ENCODE assay signal across 13 mouse cellular contexts in the genomic region with DNA sequence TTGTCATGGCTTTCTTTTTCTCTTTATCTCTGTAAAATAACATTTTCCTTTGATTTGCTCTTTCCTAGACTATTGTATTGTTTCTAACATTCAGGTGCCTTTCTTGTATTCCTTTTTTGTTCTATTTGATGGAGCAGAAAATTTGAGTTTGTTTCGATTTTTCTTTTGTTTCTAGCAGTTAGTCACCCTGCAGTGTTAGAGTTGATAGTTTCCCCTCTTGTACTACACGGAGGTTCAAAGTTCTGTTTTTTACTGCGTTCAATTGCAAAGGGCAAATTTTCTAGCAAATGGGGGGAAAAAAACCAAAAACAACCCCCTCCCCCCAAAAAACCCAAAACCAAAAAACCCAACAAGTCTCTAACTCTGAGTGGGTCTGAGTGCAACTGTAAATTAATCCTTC. TPM values are rescaled to one million over a fixed set of nuclear protein-coding genes. Genes with fewer than 3 reads are reported as not detected.
DNase-seq lines count a peak whose midpoint lies in the region; ATAC-seq and TF ChIP-seq lines count a peak whose summit lies in the region.
"Had no signal": no experiment of that assay in that cellular context is flagged by ENCODE, and none has a peak within 500 bp of the region (broad histone marks: within the 10 kb centered on the region; RNA-seq: fewer than 3 reads in every experiment).

No protein-coding gene starts in this region.

- peak overlapping the region; percentile 91 for H3K4me2 ChIP-seq in liver, postnatal 0 days (ENCODE audit: low read depth, low read length)
- H3K4me2 ChIP-seq in hindbrain, embryonic 16.5 days (ENCODE audit: low read length): no peak overlapping the region
- H3K4me2 ChIP-seq: midbrain, embryonic 13.5 days had no signal

- DNase-seq in heart, adult 2 months: no peak
- DNase-seq in heart, adult 11 months: no peak
- no peak for DNase-seq in layer of hippocampus, adult 2 months (ENCODE audit: low spot score in 2 of 2)
- DNase-seq in layer of hippocampus, adult 8-10 months (ENCODE audit: low spot score in 2 of 2): no peak
- DNase-seq in liver, postnatal 0 days: no peak
- DNase-seq: right cerebral cortex, postnatal 4 days had no signal

- H3K27me3 ChIP-seq in heart, adult 2 months (ENCODE audit: control insufficient read depth, insufficient read depth, low read length): no peaks in the 10 kb centered on the region
- H3K27me3 ChIP-seq in liver, postnatal 0 days (ENCODE audit: insufficient read depth, low read length): no peaks in the 10 kb centered on the region
- no peaks in the 10 kb centered on the region for H3K27me3 ChIP-seq in hindbrain, embryonic 16.5 days (replicated peaks; ENCODE audit: control insufficient read depth, insufficient read depth, low read length)
- H3K27me3 ChIP-seq: limb, embryonic 12.5 days; midbrain, embryonic 13.5 days; Patski had no signal

- ATAC-seq in liver, postnatal 0 days: no peak
- no peak for ATAC-seq in hindbrain, embryonic 16.5 days
- ATAC-seq in activated CD4-positive, CD25-positive, alpha-beta regulatory T cell, adult 4 months: no peak
- ATAC-seq: midbrain, embryonic 13.5 days; Patski had no signal

- H3K27ac ChIP-seq in heart, adult 2 months: peak overlapping the region; percentile 100
- peak overlapping the region; percentile 97; the same call in 1 of the 2 replicates for H3K27ac ChIP-seq in layer of hippocampus, adult 2 months
- H3K27ac ChIP-seq in bone marrow macrophage, adult 2 months (ENCODE audit: insufficient read depth, low read depth, low read length): peak overlapping the region; percentile 96
- H3K27ac ChIP-seq in liver, postnatal 0 days (ENCODE audit: low read depth): peak overlapping the region; percentile 99
- H3K27ac ChIP-seq in hindbrain, embryonic 16.5 days (ENCODE audit: low read depth, low read length): no peak overlapping the region
- H3K27ac ChIP-seq: limb, embryonic 12.5 days; midbrain, embryonic 13.5 days had no signal

- no peak for TF ChIP-seq CTCF in heart, adult 2 months (IDR thresholded peaks at IDR 0.05)
- TF ChIP-seq CTCF in layer of hippocampus, adult 2 months (conservative IDR thresholded peaks at IDR 0.05): no peak
- TF ChIP-seq CTCF in bone marrow macrophage, adult 2 months (IDR thresholded peaks at IDR 0.05; ENCODE audit: low read depth, low read length): no peak
- no peak for TF ChIP-seq CTCF in liver, postnatal 0 days (IDR thresholded peaks at IDR 0.05; ENCODE audit: low read depth)

- H3K4me3 ChIP-seq in heart, adult 2 months: no peak overlapping the region
- H3K4me3 ChIP-seq in layer of hippocampus, adult 2 months: no peak overlapping the region
- peak overlapping the region; percentile 24; the same call in 1 of the 2 replicates for H3K4me3 ChIP-seq in bone marrow macrophage, adult 2 months (ENCODE audit: insufficient read depth, low read length)
- no peak overlapping the region for H3K4me3 ChIP-seq in liver, postnatal 0 days (ENCODE audit: low read depth, low read length)
- H3K4me3 ChIP-seq in hindbrain, embryonic 16.5 days (ENCODE audit: low read length): no peak overlapping the region
- H3K4me3 ChIP-seq: limb, embryonic 12.5 days; midbrain, embryonic 13.5 days had no signal

- 53% methylated on average over 3 of the region's 3 CpGs for WGBS in heart, adult 2 months
- 28% methylated on average over 3 of the region's 3 CpGs for WGBS in liver, postnatal 0 days (ENCODE audit: insufficient replicate concordance)
- 82% methylated on average over 3 of the region's 3 CpGs for WGBS in hindbrain, embryonic 16.5 days

- H3K9ac ChIP-seq in heart, adult 2 months (ENCODE audit: low read depth, low read length): no peak overlapping the region
- peak overlapping the region; percentile 23; the same call in 1 of the 2 replicates for H3K9ac ChIP-seq in liver, postnatal 0 days (replicated peaks)
- H3K9ac ChIP-seq in hindbrain, embryonic 16.5 days (ENCODE audit: low read depth, low read length): no peak overlapping the region
- H3K9ac ChIP-seq: limb, embryonic 12.5 days; midbrain, embryonic 13.5 days had no signal

- TF ChIP-seq EP300 in heart, adult 2 months (IDR thresholded peaks at IDR 0.05; ENCODE audit: insufficient read depth, low read depth, low read length): no peak
- no peak for TF ChIP-seq EP300 in liver, postnatal 0 days (IDR thresholded peaks at IDR 0.05; ENCODE audit: low read depth)

- H3K79me2 ChIP-seq in heart, adult 2 months (replicated peaks; ENCODE audit: control insufficient read depth, insufficient read depth, low read length): 0 out of 2 replicates have a peak, but pooled peaks cover 2% of the 10 kb centered on the region

- H3K9me3 ChIP-seq in liver, postnatal 0 days (ENCODE audit: low read length): no peaks in the 10 kb centered on the region
- H3K9me3 ChIP-seq in hindbrain, embryonic 16.5 days (ENCODE audit: control insufficient read depth, low read length): no peaks in the 10 kb centered on the region
- H3K9me3 ChIP-seq: forebrain, embryonic 10.5 days; limb, embryonic 12.5 days; midbrain, embryonic 13.5 days had no signal

- H3K36me3 ChIP-seq in heart, adult 2 months (ENCODE audit: control insufficient read depth, insufficient read depth, low read length): peaks cover 15% of the 10 kb centered on the region
- no peaks in the 10 kb centered on the region; the same call in 1 of the 2 replicates for H3K36me3 ChIP-seq in liver, postnatal 0 days (replicated peaks; ENCODE audit: insufficient read depth, low read length)
- no peaks in the 10 kb centered on the region for H3K36me3 ChIP-seq in hindbrain, embryonic 16.5 days (ENCODE audit: control insufficient read depth, insufficient read depth, low read length)
- H3K36me3 ChIP-seq: forebrain, embryonic 10.5 days; limb, embryonic 12.5 days; midbrain, embryonic 13.5 days had no signal

- intact Hi-C loops in heart, adult 2 months (cut with DNase I): no loop called here

- H3K4me1 ChIP-seq in heart, adult 2 months (ENCODE audit: control insufficient read depth, insufficient read depth, low read length): peaks cover 12% of the 10 kb centered on the region
- H3K4me1 ChIP-seq in bone marrow macrophage, adult 2 months (ENCODE audit: control insufficient read depth, insufficient read depth, low read length): peaks cover 28% of the 10 kb centered on the region
- H3K4me1 ChIP-seq in liver, postnatal 0 days (ENCODE audit: insufficient read depth): peaks cover 32% of the 10 kb centered on the region
- peaks cover 24% of the 10 kb centered on the region for H3K4me1 ChIP-seq in hindbrain, embryonic 16.5 days (ENCODE audit: control insufficient read depth, insufficient read depth, low read depth, low read length)

- TF ChIP-seq POLR2A in heart, adult 2 months (IDR thresholded peaks at IDR 0.05; ENCODE audit: insufficient read depth, low read depth, low read length): no peak
- no peak for TF ChIP-seq POLR2A in bone marrow macrophage, adult 2 months (IDR thresholded peaks at IDR 0.05; ENCODE audit: borderline replicate concordance, low read depth, low read length)

RNA-seq across cellular contexts. Expression of a gene that starts 26.0 kb away (rescaled TPM):
- total RNA-seq in heart, adult 2 months (2021): 100 to 1,000 TPM; 215 to 237 TPM
- polyA plus RNA-seq in heart, adult 2 months (2012; rRNA removed): 55.8 and 79.7 TPM in 2 replicates
- 100 to 1,000 TPM; 121 to 127 TPM for total RNA-seq in layer of hippocampus, adult 2 months (2021)
- 100 to 1,000 TPM; 160 to 169 (median 162) TPM for total RNA-seq in layer of hippocampus, adult 8-10 months (2022)
- 668 and 730 TPM in 2 replicates for polyA plus RNA-seq in bone marrow macrophage, adult 2 months (2012; ENCODE audit: insufficient read depth, insufficient read length, missing spikeins)
- polyA plus RNA-seq in liver, postnatal 0 days (2015; fragmentation: Nextera tagmentation; extraction: Ambion mirVana): 61.3 and 73.3 TPM in 2 replicates
- polyA plus RNA-seq in hindbrain, embryonic 16.5 days (2015; fragmentation: Nextera tagmentation; extraction: Ambion mirVana): 45.0 and 54.3 TPM in 2 replicates
- polyA plus RNA-seq in activated CD4-positive, CD25-positive, alpha-beta regulatory T cell, adult 4 months (2017; shearing (Covaris generic)): 100 to 1,000 TPM; 667 to 875 TPM
